Mouse (Mus musculus) thymus, adult 2 months (tissue): ENCODE data around the gene Sult6b2. TPM values are rescaled to one million over a fixed set of nuclear protein-coding genes. Genes with fewer than 3 reads are reported as not detected.
A peak's percentile ranks its signal among the peaks of the same experiment; 100 is the strongest.

Experiments used
- DNase-seq: peaks from one replicate; pipeline ENCODE4 v3.0.0; 2021
- H3K27ac ChIP-seq: fragments of 200-500 bp; 2 replicates; pipeline ENCODE4 v1.5.1; 2012; ENCODE audit warnings: low read length, control low read depth; ENCODE audit not compliant: control insufficient read depth, insufficient read depth
- H3K27me3 ChIP-seq: fragments of 200-500 bp; 2 replicates; pipeline ENCODE4 v1.6.1; 2012; ENCODE audit warnings: mild to moderate bottlenecking, low read length, moderate library complexity, mixed read lengths; ENCODE audit not compliant: control insufficient read depth, insufficient read depth
- H3K36me3 ChIP-seq: fragments of 200-500 bp; 2 replicates; pipeline ENCODE4 v1.6.1; 2012; ENCODE audit warnings: mild to moderate bottlenecking, low read length, moderate library complexity; ENCODE audit not compliant: control insufficient read depth, insufficient read depth
- H3K4me1 ChIP-seq: fragments of 200-500 bp; replicated peaks from 2 replicates; pipeline ENCODE4 v1.6.1; 2012; ENCODE audit warnings: low read length; ENCODE audit not compliant: control insufficient read depth, insufficient read depth
- H3K4me3 ChIP-seq: fragments of 200-500 bp; 2 replicates; pipeline ENCODE4 v1.5.1; 2012; ENCODE audit warnings: mild to moderate bottlenecking, low read length, control low read depth, moderate library complexity; ENCODE audit not compliant: control insufficient read depth, insufficient read depth
- CTCF ChIP-seq: fragments of 200-500 bp; IDR thresholded peaks from 2 replicates; pipeline ENCODE4 v1.5.1; 2012; ENCODE audit warnings: mild to moderate bottlenecking, control low read depth, low read length, moderate library complexity, borderline replicate concordance; ENCODE audit not compliant: control insufficient read depth, poor library complexity, insufficient read depth; ENCODE audit errors: extremely low read depth
- POLR2A ChIP-seq: fragments of 200-500 bp; IDR thresholded peaks from 2 replicates; pipeline ENCODE4 v1.6.1; 2012; ENCODE audit warnings: mild to moderate bottlenecking, low read length, control low read depth, moderate library complexity; ENCODE audit not compliant: control insufficient read depth, poor library complexity, insufficient read depth; ENCODE audit errors: extremely low read depth
- WGBS: fragments of 180-500 bp; shearing (Covaris S2); methylation state at CpG from one replicate; pipeline ENCODE4 v1.1.7; 2018; 5-methylcytosine and 5-hydroxymethylcytosine counted together
- polyA plus RNA-seq: library from polyadenylated mRNA; depleted of rRNA; stranded (reverse); fragments of >200 nt; gene quantifications from 2 replicates; pipeline ENCODE4 v1.2.3, GENCODE M21; 2012; rRNA removed

Gene Sult6b2
- 0.08 TPM in 1 of 2 replicates, not detected in the other for polyA plus RNA-seq

DNA sequence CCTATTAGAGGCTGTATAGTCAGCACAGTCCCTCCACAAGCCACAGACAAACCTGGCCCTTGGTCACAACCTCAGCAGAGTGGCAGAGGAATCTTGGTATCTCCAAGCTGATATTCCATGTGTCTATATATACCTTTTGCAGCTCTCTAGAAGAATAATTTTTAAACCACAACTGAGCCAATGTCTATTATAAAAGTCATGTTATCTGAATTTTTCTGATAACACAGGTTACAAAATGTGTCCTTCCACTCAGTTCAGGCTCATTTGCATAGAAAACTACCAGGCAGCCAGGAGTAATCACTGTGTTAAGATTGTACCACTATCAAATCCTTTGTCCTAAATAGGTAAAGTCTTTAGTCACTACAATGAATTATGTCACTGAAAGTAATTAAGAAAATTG is at the start of gene Sult6b2:
TSS of gene Sult6b2 (minus strand) at position 101 of the 400 bp plus-strand sequence.
- Histone ChIP-seq H3K27ac (no peak within 1 kb of the TSS), H3K4me3 (no peak within 1 kb of the TSS), H3K4me1 (0 out of 2 replicates have a peak, but pooled peaks cover 2% of the 10 kb centered on the region), H3K36me3 (no peaks in the 10 kb centered on the region), H3K27me3 (no peaks in the 10 kb centered on the region)
- no peak for DNase-seq
- TF ChIP-seq POLR2A (no peak), CTCF (no peak)

GRCm38 (mm10) chr6:142852419-142853377 is 48.4 kb upstream of the Sult6b2 start:
- TF ChIP-seq CTCF = no peak
- TF ChIP-seq POLR2A = no peak
- H3K4me1 ChIP-seq = peaks cover 8% of the 10 kb centered on the region
- no peak for DNase-seq
- H3K4me3 ChIP-seq = no peak overlapping the region
- no peaks in the 10 kb centered on the region for H3K36me3 ChIP-seq
- H3K27me3 ChIP-seq = no peaks in the 10 kb centered on the region
- no peak overlapping the region for H3K27ac ChIP-seq
- 69% methylated on average over 6 of the region's 6 CpGs for WGBS

DNA sequence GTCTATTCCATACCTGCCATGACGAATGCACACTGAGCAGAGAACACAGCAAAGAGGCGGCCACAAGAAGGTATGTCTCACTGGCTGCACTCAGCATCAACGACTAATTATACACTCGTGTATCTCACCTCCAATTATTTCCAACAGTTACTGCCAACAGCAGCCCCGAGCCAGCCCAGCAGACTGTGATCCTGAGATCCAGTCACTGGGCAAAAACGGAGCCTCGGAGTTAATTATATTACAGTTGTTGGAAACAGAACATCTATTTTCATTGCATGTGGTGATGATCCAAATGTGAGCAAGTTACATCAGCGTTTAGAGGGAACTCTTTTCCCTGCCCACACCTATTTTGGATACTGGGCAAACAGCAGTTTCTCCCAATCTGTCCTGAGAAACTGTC is 46.1 kb upstream of the Sult6b2 start:
- Histone ChIP-seq H3K27ac (no peak overlapping the region), H3K36me3 (no peaks in the 10 kb centered on the region), H3K27me3 (no peaks in the 10 kb centered on the region), H3K4me1 (no peaks in the 10 kb centered on the region), H3K4me3 (no peak overlapping the region)
- no peak for DNase-seq
- 98% methylated on average over 8 of the region's 8 CpGs for WGBS
- no peak for TF ChIP-seq POLR2A
- no peak for TF ChIP-seq CTCF

- no peak for TF ChIP-seq POLR2A
- no peak for TF ChIP-seq CTCF
- Histone ChIP-seq H3K4me3 (no peak overlapping the region), H3K27ac (no peak overlapping the region), H3K27me3 (no peaks in the 10 kb centered on the region), H3K4me1 (no peaks in the 10 kb centered on the region), H3K36me3 (no peaks in the 10 kb centered on the region)
- DNase-seq = no peak
- 95% methylated on average over 5 of the region's 5 CpGs for WGBS
Measured at GRCm38 (mm10) chr6:142849326-142849725, 45.0 kb upstream of the Sult6b2 start.

DNA sequence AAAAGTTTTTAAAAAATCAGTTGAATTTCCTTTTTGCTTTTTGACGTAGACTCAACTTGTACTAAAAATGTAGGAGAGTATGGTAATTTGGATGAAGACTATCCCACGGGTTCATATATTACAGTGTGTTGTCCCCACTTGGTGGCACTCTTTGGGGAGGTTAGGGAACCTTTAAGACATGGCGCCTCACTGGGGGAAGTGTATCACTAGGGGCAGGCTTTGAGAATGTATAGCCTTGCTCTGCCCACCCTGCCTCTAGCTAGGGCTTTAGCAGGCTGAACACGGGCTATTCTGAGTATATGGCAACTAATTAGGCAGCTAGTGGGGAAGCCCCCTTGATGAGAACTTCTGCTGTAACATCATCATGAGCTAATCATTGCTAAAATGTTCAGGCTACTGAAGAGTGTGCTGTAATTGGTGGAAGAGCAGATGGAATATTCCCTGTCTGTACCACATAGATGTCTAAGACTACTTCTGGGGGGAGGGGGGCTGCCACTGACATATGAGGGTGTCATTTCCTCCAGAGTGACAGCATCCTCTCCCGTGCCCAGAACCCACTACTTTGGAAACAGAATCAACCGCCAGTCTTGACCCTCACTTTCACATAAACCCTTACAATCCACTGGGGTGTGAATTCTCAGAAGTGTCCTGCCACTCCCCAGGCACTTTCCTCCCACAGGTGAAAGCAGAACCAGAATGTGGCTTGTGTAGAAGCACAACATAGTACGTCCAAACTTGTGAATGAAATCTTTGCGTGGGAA is 43.8 kb upstream of the Sult6b2 start:
- no peaks in the 10 kb centered on the region for H3K27me3 ChIP-seq
- peak; percentile 37 for DNase-seq
- no peak overlapping the region for H3K27ac ChIP-seq
- no peaks in the 10 kb centered on the region for H3K36me3 ChIP-seq
- no peak for TF ChIP-seq CTCF
- no peak for TF ChIP-seq POLR2A
- H3K4me3 ChIP-seq = no peak overlapping the region
- 85% methylated on average over 8 of the region's 8 CpGs for whole genome bisulfite sequencing
- H3K4me1 ChIP-seq = no peaks in the 10 kb centered on the region

GRCm38 (mm10) chr6:142846855-142847254 is 42.6 kb upstream of the Sult6b2 start:
- Histone ChIP-seq H3K27ac (no peak overlapping the region), H3K4me1 (no peaks in the 10 kb centered on the region), H3K36me3 (no peaks in the 10 kb centered on the region), H3K27me3 (no peaks in the 10 kb centered on the region), H3K4me3 (no peak overlapping the region)
- DNase-seq = no peak
- 98% methylated on average over 4 of the region's 4 CpGs for WGBS
- no peak for TF ChIP-seq CTCF
- no peak for TF ChIP-seq POLR2A
